Mouse (Mus musculus): ENCODE data around the gene Slit2. TPM values are rescaled to one million over a fixed set of nuclear protein-coding genes. Genes with fewer than 3 reads are reported as not detected.

Slit2 gene
- polyA plus RNA-seq, 1 experiment from 2014 or later, result 70.5 TPM

DNA sequence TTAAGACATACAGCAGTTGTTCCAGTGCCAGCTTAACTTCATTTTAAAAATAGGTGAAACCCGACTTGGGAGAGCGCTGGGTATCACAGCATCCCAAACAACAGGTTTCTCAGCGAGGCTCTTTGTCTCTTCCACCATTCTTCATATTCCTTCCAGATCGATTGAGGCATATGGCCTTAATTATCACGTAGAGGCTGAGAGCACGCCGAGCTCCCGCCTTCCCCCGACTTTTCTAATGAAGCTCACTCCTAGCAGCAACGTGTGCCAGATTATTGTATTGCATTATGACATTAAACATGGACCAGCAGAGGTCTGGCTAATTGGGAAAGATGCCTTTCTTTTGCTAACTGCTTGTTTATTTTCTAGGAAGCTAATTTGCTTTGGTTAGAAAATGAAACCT, 75.7 kb downstream of the Slit2 start:
- no peaks in the 10 kb centered on the region for H3K4me1 ChIP-seq (replicated peaks)
- H3K9me3 ChIP-seq (replicated peaks), result no peaks in the 10 kb centered on the region
- H3K27ac ChIP-seq (ENCODE audit: poor library complexity, severe bottlenecking), result no peak overlapping the region
- H3K4me3 ChIP-seq, result no peak overlapping the region
- 70% methylated on average over 10 of the region's 10 CpGs for WGBS
- H3K27me3 ChIP-seq (replicated peaks), result no peaks in the 10 kb centered on the region
- no peaks in the 10 kb centered on the region for H3K36me3 ChIP-seq
- no peak overlapping the region for H3K9ac ChIP-seq
- no peak overlapping the region for H3K4me2 ChIP-seq
- ATAC-seq (ENCODE audit: insufficient number of reproducible peaks, low FRiP score), result no peak

- Histone ChIP-seq H3K4me3 (no peak overlapping the region), H3K9ac (no peak overlapping the region), H3K36me3 (no peaks in the 10 kb centered on the region), H3K4me2 (no peak overlapping the region), H3K4me1 (replicated peaks) (no peaks in the 10 kb centered on the region), H3K27me3 (replicated peaks) (no peaks in the 10 kb centered on the region), H3K27ac (ENCODE audit: poor library complexity, severe bottlenecking) (no peak overlapping the region), H3K9me3 (replicated peaks) (no peaks in the 10 kb centered on the region)
- no peak for ATAC-seq (ENCODE audit: insufficient number of reproducible peaks, low FRiP score)
- 58% methylated on average over 2 of the region's 2 CpGs for WGBS
Measured at GRCm38 (mm10) chr5:48060715-48061114, 77.8 kb downstream of the Slit2 start.

DNA sequence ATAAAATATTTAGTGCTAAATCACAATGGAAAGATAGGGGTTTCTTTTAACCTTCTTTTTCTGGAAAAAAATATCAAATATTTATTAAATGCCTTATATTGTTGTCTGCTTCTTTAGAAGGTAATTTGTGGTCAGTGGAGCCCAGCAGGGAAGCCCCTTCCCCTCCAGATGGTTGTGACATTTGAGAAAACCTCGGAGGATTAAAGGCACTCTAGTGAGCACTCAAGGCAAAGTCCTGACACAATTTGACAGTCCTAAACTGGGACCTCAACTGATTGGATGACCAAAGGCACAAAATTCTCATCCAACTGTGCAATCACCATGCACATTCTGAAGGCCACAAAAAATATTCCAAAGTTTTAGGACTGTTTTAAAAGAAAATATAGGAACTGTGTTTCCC, 95.8 kb downstream of the Slit2 start:
- H3K4me1 ChIP-seq (replicated peaks), result 0 out of 2 replicates have a peak, but pooled peaks cover 3% of the 10 kb centered on the region
- ATAC-seq (ENCODE audit: insufficient number of reproducible peaks, low FRiP score), result no peak

DNA sequence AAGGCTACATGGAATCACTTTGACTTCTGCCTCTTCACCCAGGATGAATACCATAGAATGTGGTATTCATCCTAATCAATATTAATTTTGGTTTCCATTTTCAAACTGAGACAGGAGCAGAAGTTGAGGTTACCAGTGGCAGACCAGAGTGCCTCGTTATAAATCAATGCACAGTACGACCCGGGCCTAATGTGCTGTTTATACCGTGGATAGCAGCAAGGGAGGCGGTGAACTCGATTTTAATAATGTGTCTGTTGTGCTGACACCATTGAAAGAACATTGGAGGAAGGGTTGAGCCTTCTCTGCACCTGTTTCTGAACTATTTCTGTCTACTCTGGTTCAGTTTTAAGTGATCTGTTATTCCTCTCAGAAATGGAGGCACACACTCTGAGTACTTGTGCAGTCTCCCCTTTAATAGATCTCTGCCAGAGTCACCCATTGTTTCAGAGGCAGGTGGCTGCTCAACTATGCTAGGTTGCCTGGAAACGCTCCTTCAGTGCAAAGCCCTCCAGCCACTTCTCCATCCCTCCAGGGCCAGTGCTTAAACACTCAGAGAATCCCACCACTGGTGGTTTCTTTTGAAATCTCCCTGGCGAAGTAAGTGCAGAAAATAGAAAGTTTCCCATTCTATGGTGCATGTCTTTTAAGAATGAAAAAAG, 98.4 kb downstream of the Slit2 start:
- H3K27me3 ChIP-seq (replicated peaks), result no peaks in the 10 kb centered on the region
- no peaks in the 10 kb centered on the region for H3K36me3 ChIP-seq
- no peak overlapping the region for H3K9ac ChIP-seq
- 77% methylated on average over 8 of the region's 8 CpGs for WGBS
- ATAC-seq (ENCODE audit: insufficient number of reproducible peaks, low FRiP score), result no peak
- H3K4me3 ChIP-seq, result no peak overlapping the region
- no peak overlapping the region for H3K27ac ChIP-seq (ENCODE audit: poor library complexity, severe bottlenecking)
- H3K9me3 ChIP-seq (replicated peaks), result no peaks in the 10 kb centered on the region
- H3K4me2 ChIP-seq, result no peak overlapping the region
- 0 out of 2 replicates have a peak, but pooled peaks cover 3% of the 10 kb centered on the region for H3K4me1 ChIP-seq (replicated peaks)

More for the DNA sequence above, 95.8 kb downstream of the Slit2 start:
- H3K9me3 ChIP-seq (replicated peaks), result no peaks in the 10 kb centered on the region
- no peak overlapping the region for H3K9ac ChIP-seq
- H3K27ac ChIP-seq (ENCODE audit: poor library complexity, severe bottlenecking), result no peak overlapping the region
- no peaks in the 10 kb centered on the region for H3K36me3 ChIP-seq
- H3K4me2 ChIP-seq, result no peak overlapping the region
- no peaks in the 10 kb centered on the region for H3K27me3 ChIP-seq (replicated peaks)
- H3K4me3 ChIP-seq, result no peak overlapping the region
- WGBS, result 49% methylated on average over 1 of the region's 1 CpGs

GRCm38 (mm10) chr5:48113400-48113799, 130.5 kb downstream of the Slit2 start:
- peaks cover 24% of the 10 kb centered on the region for H3K4me1 ChIP-seq (replicated peaks)
- H3K4me3 ChIP-seq, result no peak overlapping the region
- no peak for ATAC-seq (ENCODE audit: insufficient number of reproducible peaks, low FRiP score)
- 41% methylated on average over 1 of the region's 1 CpGs for WGBS
- H3K27me3 ChIP-seq (replicated peaks), result no peaks in the 10 kb centered on the region
- no peaks in the 10 kb centered on the region for H3K9me3 ChIP-seq (replicated peaks)
- H3K9ac ChIP-seq, result no peak overlapping the region
- H3K36me3 ChIP-seq, result no peaks in the 10 kb centered on the region
- no peak overlapping the region for H3K27ac ChIP-seq (ENCODE audit: poor library complexity, severe bottlenecking)
- no peak overlapping the region for H3K4me2 ChIP-seq

GRCm38 (mm10) chr5:48114969-48115537, 132.1 kb downstream of the Slit2 start:
- no peaks in the 10 kb centered on the region for H3K36me3 ChIP-seq
- H3K27ac ChIP-seq (ENCODE audit: poor library complexity, severe bottlenecking), result no peak overlapping the region
- no peaks in the 10 kb centered on the region for H3K27me3 ChIP-seq (replicated peaks)
- peak overlapping the region; percentile 16; the same call in 1 of the 2 replicates for H3K4me2 ChIP-seq
- no peak for ATAC-seq (ENCODE audit: insufficient number of reproducible peaks, low FRiP score)
- no peak overlapping the region for H3K4me3 ChIP-seq
- 21% methylated on average over 4 of the region's 4 CpGs for WGBS
- no peaks in the 10 kb centered on the region for H3K9me3 ChIP-seq (replicated peaks)
- H3K4me1 ChIP-seq (replicated peaks), result peaks cover 24% of the 10 kb centered on the region
- H3K9ac ChIP-seq, result no peak overlapping the region

DNA sequence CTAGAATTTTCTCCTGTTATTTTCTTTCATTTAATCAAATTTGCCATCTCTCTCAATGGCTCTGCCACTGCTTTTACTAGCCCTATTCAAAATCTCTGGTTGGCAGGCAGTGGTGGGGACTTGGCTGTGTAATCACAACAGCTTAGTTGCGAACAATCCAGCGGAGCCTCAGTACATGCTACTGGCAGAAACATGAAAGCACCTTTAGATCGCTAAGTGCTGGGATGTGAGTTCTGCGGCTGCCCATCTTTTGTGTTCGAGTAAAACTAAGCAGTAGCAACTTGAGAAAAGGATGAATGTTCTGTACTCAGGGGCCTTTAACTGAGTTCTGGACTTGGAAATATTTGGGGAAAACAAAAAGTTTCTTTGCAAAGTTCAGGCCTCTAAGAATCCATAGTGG, 139.7 kb downstream of the Slit2 start:
- no peak overlapping the region for H3K4me2 ChIP-seq
- no peaks in the 10 kb centered on the region for H3K4me1 ChIP-seq (replicated peaks)
- no peak for ATAC-seq (ENCODE audit: insufficient number of reproducible peaks, low FRiP score)
- H3K36me3 ChIP-seq, result no peaks in the 10 kb centered on the region
- H3K9ac ChIP-seq, result no peak overlapping the region
- 82% methylated on average over 5 of the region's 5 CpGs for WGBS
- no peak overlapping the region for H3K4me3 ChIP-seq
- H3K27ac ChIP-seq (ENCODE audit: poor library complexity, severe bottlenecking), result no peak overlapping the region
- no peaks in the 10 kb centered on the region for H3K9me3 ChIP-seq (replicated peaks)
- H3K27me3 ChIP-seq (replicated peaks), result no peaks in the 10 kb centered on the region

DNA sequence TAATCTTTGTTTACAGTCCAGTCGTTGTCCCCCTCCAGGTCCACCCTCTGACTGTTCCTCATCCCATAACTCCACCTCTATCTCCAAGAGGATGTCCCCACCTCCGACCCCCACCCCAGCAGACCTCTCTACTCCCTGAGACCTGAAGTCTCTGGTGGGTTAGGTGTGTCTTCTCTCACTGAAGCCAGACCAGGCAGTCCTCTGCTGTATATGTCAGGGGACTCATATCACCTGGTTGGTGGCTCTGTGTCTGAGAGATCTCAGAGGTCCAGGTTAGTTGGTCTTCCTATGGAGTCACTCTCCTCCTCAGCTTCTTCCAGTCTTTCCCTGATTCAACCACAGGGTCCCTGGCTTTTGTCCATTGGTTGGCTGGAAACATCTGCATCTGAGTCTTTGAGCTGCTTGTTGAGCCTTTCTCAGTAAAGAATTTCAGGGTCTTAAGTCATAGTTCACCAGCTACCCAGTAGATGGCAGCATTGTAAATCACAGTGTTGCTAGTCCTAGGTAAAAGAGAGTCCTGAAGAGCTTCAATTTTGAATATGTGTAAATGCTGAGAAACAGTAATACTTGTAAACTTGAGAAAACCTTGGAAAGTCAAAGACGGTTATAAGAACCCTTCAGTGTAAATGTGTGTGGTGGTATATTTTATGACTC, 143.0 kb downstream of the Slit2 start:
- 61% methylated on average over 3 of the region's 3 CpGs for WGBS
- Histone ChIP-seq H3K4me3 (no peak overlapping the region), H3K27ac (ENCODE audit: poor library complexity, severe bottlenecking) (no peak overlapping the region), H3K4me2 (no peak overlapping the region), H3K27me3 (replicated peaks) (no peaks in the 10 kb centered on the region), H3K36me3 (no peaks in the 10 kb centered on the region), H3K9me3 (replicated peaks) (no peaks in the 10 kb centered on the region), H3K9ac (no peak overlapping the region), H3K4me1 (replicated peaks) (no peaks in the 10 kb centered on the region)
- ATAC-seq (ENCODE audit: insufficient number of reproducible peaks, low FRiP score), result no peak

DNA sequence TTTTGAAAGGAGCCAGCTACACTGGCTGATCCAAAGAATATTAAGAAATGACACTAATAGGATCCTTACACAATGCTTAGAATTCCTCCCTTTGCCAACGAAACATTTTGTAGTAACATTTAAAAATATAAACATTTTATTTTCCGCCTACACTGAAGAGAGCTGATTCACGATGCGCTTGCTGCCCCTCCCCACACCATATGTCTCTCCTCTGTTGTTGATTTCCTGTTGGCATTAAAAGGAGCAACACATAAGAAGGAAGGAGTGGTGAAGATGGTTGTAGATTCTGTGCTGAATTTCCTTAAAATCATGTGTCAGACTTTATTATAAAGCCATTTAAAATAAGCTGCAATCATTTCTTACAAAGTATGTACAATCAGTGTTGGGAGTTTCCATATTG, 147.0 kb downstream of the Slit2 start:
- Histone ChIP-seq H3K4me1 (replicated peaks) (no peaks in the 10 kb centered on the region), H3K36me3 (no peaks in the 10 kb centered on the region), H3K27ac (ENCODE audit: poor library complexity, severe bottlenecking) (no peak overlapping the region), H3K9me3 (replicated peaks) (no peaks in the 10 kb centered on the region), H3K9ac (no peak overlapping the region), H3K27me3 (replicated peaks) (no peaks in the 10 kb centered on the region), H3K4me3 (no peak overlapping the region), H3K4me2 (no peak overlapping the region)
- 83% methylated on average over 4 of the region's 4 CpGs for WGBS
- ATAC-seq (ENCODE audit: insufficient number of reproducible peaks, low FRiP score), result no peak

- no peak overlapping the region for H3K9ac ChIP-seq
- ATAC-seq (ENCODE audit: insufficient number of reproducible peaks, low FRiP score), result no peak
- H3K4me1 ChIP-seq (replicated peaks), result 0 out of 2 replicates have a peak, but pooled peaks cover 7% of the 10 kb centered on the region
- no peak overlapping the region for H3K27ac ChIP-seq (ENCODE audit: poor library complexity, severe bottlenecking)
- H3K36me3 ChIP-seq, result no peaks in the 10 kb centered on the region
- no peaks in the 10 kb centered on the region for H3K9me3 ChIP-seq (replicated peaks)
- H3K4me3 ChIP-seq, result no peak overlapping the region
- no peaks in the 10 kb centered on the region for H3K27me3 ChIP-seq (replicated peaks)
- no peak overlapping the region for H3K4me2 ChIP-seq
- 16% methylated on average over 3 of the region's 3 CpGs for WGBS
Measured at GRCm38 (mm10) chr5:48136571-48136970, 153.6 kb downstream of the Slit2 start.

GRCm38 (mm10) chr5:48138849-48139487, 156.0 kb downstream of the Slit2 start:
- ATAC-seq (ENCODE audit: insufficient number of reproducible peaks, low FRiP score), result no peak
- H3K27ac ChIP-seq (ENCODE audit: poor library complexity, severe bottlenecking), result no peak overlapping the region
- no peak overlapping the region for H3K4me2 ChIP-seq
- H3K36me3 ChIP-seq, result no peaks in the 10 kb centered on the region
- H3K9me3 ChIP-seq (replicated peaks), result no peaks in the 10 kb centered on the region
- H3K4me1 ChIP-seq (replicated peaks), result 0 out of 2 replicates have a peak, but pooled peaks cover 7% of the 10 kb centered on the region
- H3K4me3 ChIP-seq, result no peak overlapping the region
- no peaks in the 10 kb centered on the region for H3K27me3 ChIP-seq (replicated peaks)
- WGBS, result 23% methylated on average over 8 of the region's 8 CpGs
- H3K9ac ChIP-seq, result no peak overlapping the region

Data from heart, embryonic 12.5 days (tissue).